Mouse (Mus musculus) forebrain, embryonic 15.5 days (tissue): ENCODE measurements at regions not wholly inside any gene's neighbourhood (a gene's known extent, or its start where the extent isn't known, plus 50 kb on each side); places are given as distances from the start of the nearest gene placed in this dataset.

Source experiments
- ATAC-seq: fragments of 200-750 bp; cut with Nextera tagmentation; replicated peaks from 2 replicates; pipeline ENCODE4 v1.8.0; 2017; ENCODE audit warnings: mild to moderate bottlenecking, moderate TSS enrichment, moderate library complexity
- H3K27ac ChIP-seq: fragments of 300-500 bp; sonication (generic); replicated peaks from 2 replicates; pipeline ENCODE4 v1.5.1; 2015; ENCODE audit warnings: mild to moderate bottlenecking, inconsistent platforms
- H3K27me3 ChIP-seq: fragments of 300-500 bp; sonication (generic); 2 replicates; pipeline ENCODE4 v1.6.1; 2015; ENCODE audit warnings: inconsistent platforms
- H3K36me3 ChIP-seq: fragments of 300-500 bp; sonication (generic); 2 replicates; pipeline ENCODE4 v1.6.1; 2015; ENCODE audit warnings: mild to moderate bottlenecking, inconsistent platforms
- H3K4me1 ChIP-seq: fragments of 300-500 bp; sonication (generic); 2 replicates; pipeline ENCODE4 v1.6.1; 2015; ENCODE audit warnings: inconsistent platforms
- H3K4me2 ChIP-seq: fragments of 300-500 bp; sonication (generic); replicated peaks from 2 replicates; pipeline ENCODE4 v1.6.1; 2015; ENCODE audit warnings: mild to moderate bottlenecking, inconsistent platforms
- H3K4me3 ChIP-seq: fragments of 300-500 bp; sonication (generic); 2 replicates; pipeline ENCODE4 v1.5.1; 2015; ENCODE audit warnings: mild to moderate bottlenecking, inconsistent platforms
- H3K9ac ChIP-seq: fragments of 300-500 bp; sonication (generic); replicated peaks from 2 replicates; pipeline ENCODE4 v1.6.1; 2015; ENCODE audit warnings: mild to moderate bottlenecking, inconsistent platforms
- H3K9me3 ChIP-seq: fragments of 300-500 bp; sonication (generic); 2 replicates; pipeline ENCODE4 v1.6.1; 2016; ENCODE audit warnings: inconsistent platforms
- WGBS: fragments of 180-500 bp; shearing (Covaris S2); methylation state at CpG from one replicate; pipeline ENCODE4 v1.1.7; 2015; ENCODE audit warnings: mixed read lengths; 5-methylcytosine and 5-hydroxymethylcytosine counted together

- no peaks in the 10 kb centered on the region for H3K27me3 ChIP-seq
- peaks cover 33% of the 10 kb centered on the region for H3K4me1 ChIP-seq
- no peak overlapping the region for H3K4me3 ChIP-seq
- no peak overlapping the region for H3K27ac ChIP-seq
- H3K9me3 ChIP-seq, result no peaks in the 10 kb centered on the region
- no peak for ATAC-seq
- H3K4me2 ChIP-seq, result no peak overlapping the region
- H3K9ac ChIP-seq, result no peak overlapping the region
- WGBS, result 93% methylated on average over 10 of the region's 10 CpGs
- no peaks in the 10 kb centered on the region for H3K36me3 ChIP-seq
Measured at GRCm38 (mm10) chr6:50781271-50781670, 127.0 kb upstream of the Npvf start.

GRCm38 (mm10) chr6:50782221-50782620 lies 128.0 kb upstream of the Npvf start:
- no peaks in the 10 kb centered on the region for H3K36me3 ChIP-seq
- no peak overlapping the region for H3K27ac ChIP-seq
- no peak overlapping the region for H3K4me3 ChIP-seq
- 87% methylated on average over 2 of the region's 2 CpGs for WGBS
- no peak for ATAC-seq
- H3K27me3 ChIP-seq, result no peaks in the 10 kb centered on the region
- no peak overlapping the region for H3K4me2 ChIP-seq
- H3K9ac ChIP-seq, result no peak overlapping the region
- H3K4me1 ChIP-seq, result peaks cover 23% of the 10 kb centered on the region
- H3K9me3 ChIP-seq, result no peaks in the 10 kb centered on the region

GRCm38 (mm10) chr6:50783494-50783893 lies 129.3 kb upstream of the Npvf start:
- Histone ChIP-seq H3K9ac (no peak overlapping the region), H3K4me1 (peaks cover 12% of the 10 kb centered on the region), H3K36me3 (no peaks in the 10 kb centered on the region), H3K4me2 (no peak overlapping the region), H3K27ac (peak overlapping the region; percentile 62), H3K4me3 (no peak overlapping the region), H3K27me3 (no peaks in the 10 kb centered on the region), H3K9me3 (no peaks in the 10 kb centered on the region)
- 42% methylated on average over 10 of the region's 10 CpGs for WGBS
- ATAC-seq, result no peak

GRCm38 (mm10) chr6:50784381-50784780 lies 130.1 kb upstream of the Npvf start:
- Histone ChIP-seq H3K4me2 (no peak overlapping the region), H3K9ac (no peak overlapping the region), H3K4me3 (no peak overlapping the region), H3K36me3 (no peaks in the 10 kb centered on the region), H3K4me1 (peaks cover 12% of the 10 kb centered on the region), H3K27ac (no peak overlapping the region; the same call in 1 of the 2 replicates), H3K9me3 (no peaks in the 10 kb centered on the region), H3K27me3 (no peaks in the 10 kb centered on the region)
- WGBS, result 60% methylated on average over 6 of the region's 6 CpGs
- ATAC-seq, result no peak

- Histone ChIP-seq H3K27ac (no peak overlapping the region), H3K4me1 (peaks cover 12% of the 10 kb centered on the region), H3K27me3 (no peaks in the 10 kb centered on the region), H3K4me2 (no peak overlapping the region), H3K9ac (no peak overlapping the region), H3K36me3 (no peaks in the 10 kb centered on the region), H3K9me3 (no peaks in the 10 kb centered on the region), H3K4me3 (no peak overlapping the region)
- 97% methylated on average over 8 of the region's 8 CpGs for WGBS
- ATAC-seq, result no peak
Measured at GRCm38 (mm10) chr6:50787666-50788065, 133.4 kb upstream of the Npvf start.

GRCm38 (mm10) chr6:50799963-50800362 lies 145.7 kb upstream of the Npvf start:
- ATAC-seq, result no peak
- H3K4me2 ChIP-seq, result no peak overlapping the region
- H3K9me3 ChIP-seq, result no peaks in the 10 kb centered on the region
- H3K4me3 ChIP-seq, result no peak overlapping the region
- peaks cover 3% of the 10 kb centered on the region; the same call in 1 of the 2 replicates for H3K27me3 ChIP-seq
- no peak overlapping the region for H3K9ac ChIP-seq
- H3K27ac ChIP-seq, result no peak overlapping the region
- peaks cover 12% of the 10 kb centered on the region for H3K4me1 ChIP-seq
- 70% methylated on average over 4 of the region's 4 CpGs for WGBS
- H3K36me3 ChIP-seq, result no peaks in the 10 kb centered on the region

GRCm38 (mm10) chr6:50802956-50803355 lies 148.7 kb upstream of the Npvf start:
- no peak for ATAC-seq

GRCm38 (mm10) chr6:50804477-50805005 lies 150.3 kb upstream of the Npvf start:
- no peak overlapping the region for H3K9ac ChIP-seq
- no peak for ATAC-seq
- H3K36me3 ChIP-seq, result no peaks in the 10 kb centered on the region
- H3K27me3 ChIP-seq, result peaks cover 3% of the 10 kb centered on the region; the same call in 1 of the 2 replicates
- H3K4me3 ChIP-seq, result no peak overlapping the region
- H3K4me2 ChIP-seq, result no peak overlapping the region
- no peaks in the 10 kb centered on the region for H3K9me3 ChIP-seq
- no peak overlapping the region for H3K27ac ChIP-seq
- peaks cover 12% of the 10 kb centered on the region for H3K4me1 ChIP-seq
- WGBS, result 81% methylated on average over 4 of the region's 4 CpGs

More at GRCm38 (mm10) chr6:50802956-50803355, 148.7 kb upstream of the Npvf start:
- no peak overlapping the region for H3K4me3 ChIP-seq
- no peak overlapping the region for H3K27ac ChIP-seq
- peaks cover 12% of the 10 kb centered on the region for H3K4me1 ChIP-seq
- H3K4me2 ChIP-seq, result no peak overlapping the region
- WGBS, result 12% methylated on average over 7 of the region's 7 CpGs
- no peak overlapping the region for H3K9ac ChIP-seq
- peaks cover 3% of the 10 kb centered on the region; the same call in 1 of the 2 replicates for H3K27me3 ChIP-seq
- no peaks in the 10 kb centered on the region for H3K36me3 ChIP-seq
- no peaks in the 10 kb centered on the region for H3K9me3 ChIP-seq

- WGBS, result 14% methylated on average over 6 of the region's 7 CpGs
- Histone ChIP-seq H3K4me1 (peaks cover 9% of the 10 kb centered on the region), H3K4me2 (no peak overlapping the region), H3K27ac (no peak overlapping the region), H3K4me3 (no peak overlapping the region), H3K9ac (no peak overlapping the region), H3K9me3 (no peaks in the 10 kb centered on the region), H3K27me3 (peaks cover under 1% of the 10 kb centered on the region; the same call in 1 of the 2 replicates), H3K36me3 (no peaks in the 10 kb centered on the region)
- peak; percentile 67; the same call in 1 of the 2 replicates for ATAC-seq
Measured at GRCm38 (mm10) chr6:50806376-50807077, 152.3 kb upstream of the Npvf start.

- ATAC-seq, result peak; percentile 75
- no peak overlapping the region for H3K9ac ChIP-seq
Measured at GRCm38 (mm10) chr6:50807187-50808012, 153.2 kb upstream of the Npvf start.

GRCm38 (mm10) chr6:50808126-50808525 lies 153.9 kb upstream of the Npvf start:
- Histone ChIP-seq H3K4me2 (0 out of 2 replicates have a peak overlapping the region, but pooled peaks have one; percentile 2), H3K27ac (no peak overlapping the region), H3K27me3 (no peaks in the 10 kb centered on the region), H3K9me3 (no peaks in the 10 kb centered on the region), H3K4me1 (peaks cover 4% of the 10 kb centered on the region), H3K36me3 (no peaks in the 10 kb centered on the region), H3K9ac (no peak overlapping the region), H3K4me3 (no peak overlapping the region)
- WGBS, result 8% methylated on average over 4 of the region's 4 CpGs
- no peak for ATAC-seq

More at GRCm38 (mm10) chr6:50807187-50808012, 153.2 kb upstream of the Npvf start:
- 47% methylated on average over 19 of the region's 19 CpGs for WGBS
- Histone ChIP-seq H3K9me3 (no peaks in the 10 kb centered on the region), H3K4me2 (0 out of 2 replicates have a peak overlapping the region, but pooled peaks have one; percentile 2), H3K27ac (no peak overlapping the region), H3K36me3 (no peaks in the 10 kb centered on the region), H3K4me3 (no peak overlapping the region), H3K4me1 (peaks cover 9% of the 10 kb centered on the region), H3K27me3 (no peaks in the 10 kb centered on the region)
